Mouse (Mus musculus) midbrain, embryonic 11.5 days (tissue): Measurements from ENCODE around the gene Myt1l. TPM values are rescaled to one million over a fixed set of nuclear protein-coding genes. Genes with fewer than 3 reads are reported as not detected.
A peak's percentile ranks its signal among the peaks of the same experiment; 100 is the strongest.

Experiments
- ATAC-seq: fragments of 200-750 bp; cut with Nextera tagmentation; 2 replicates; pipeline ENCODE4 v1.8.0; 2017; ENCODE audit warnings: moderate TSS enrichment, moderate library complexity; ENCODE audit not compliant: low FRiP score
- DNase-seq: peaks from one replicate; pipeline ENCODE4 v3.0.0; 2015; ENCODE audit warnings: low spot score; ENCODE audit errors: missing footprints
- H3K27ac ChIP-seq: fragments of 300-500 bp; sonication (generic); 2 replicates; pipeline ENCODE4 v1.5.1; 2014; ENCODE audit warnings: low read depth, low read length
- H3K27me3 ChIP-seq: fragments of 300-500 bp; sonication (generic); 2 replicates; pipeline ENCODE4 v1.6.1; 2014; ENCODE audit warnings: mild to moderate bottlenecking, low read length, moderate library complexity, mixed read lengths; ENCODE audit not compliant: control insufficient read depth, insufficient read depth
- H3K36me3 ChIP-seq: fragments of 300-500 bp; sonication (generic); 2 replicates; pipeline ENCODE4 v1.6.1; 2014; ENCODE audit warnings: mild to moderate bottlenecking, low read length, moderate library complexity, mixed read lengths; ENCODE audit not compliant: control insufficient read depth, insufficient read depth
- H3K4me1 ChIP-seq: fragments of 300-500 bp; sonication (generic); 2 replicates; pipeline ENCODE4 v1.6.1; 2014; ENCODE audit warnings: low read length; ENCODE audit not compliant: control insufficient read depth, insufficient read depth
- H3K4me2 ChIP-seq: fragments of 300-500 bp; sonication (generic); 2 replicates; pipeline ENCODE4 v1.6.1; 2014; ENCODE audit warnings: mild to moderate bottlenecking, moderate library complexity
- H3K4me3 ChIP-seq: fragments of 300-500 bp; sonication (generic); 2 replicates; pipeline ENCODE4 v1.5.1; 2014; ENCODE audit warnings: low read depth, low read length
- H3K9ac ChIP-seq: fragments of 300-500 bp; sonication (generic); 2 replicates; pipeline ENCODE4 v1.6.1; 2014; ENCODE audit warnings: low read length
- H3K9me3 ChIP-seq: fragments of 300-500 bp; sonication (generic); 2 replicates; pipeline ENCODE4 v1.6.1; 2016; ENCODE audit warnings: low read length; ENCODE audit not compliant: control insufficient read depth
- WGBS: fragments of 180-500 bp; shearing (Covaris S2); extraction: QIAGEN DNeasy Blood & Tissue Kit; methylation state at CpG from one replicate; pipeline ENCODE4 v1.1.7; 2014; 5-methylcytosine and 5-hydroxymethylcytosine counted together
- polyA plus RNA-seq: library from polyadenylated mRNA; unstranded; fragments of >200 nt; fragmentation: Nextera tagmentation; extraction: Ambion mirVana; gene quantifications from 2 replicates; pipeline ENCODE4 v1.2.1, GENCODE M21; 2014

Myt1l gene
- polyA plus RNA-seq = 13.3 and 13.5 TPM in 2 replicates

- peak; percentile 25; the same call in 1 of the 2 replicates for ATAC-seq
- DNase-seq = peak; percentile 91
- H3K4me2 ChIP-seq = peak within 1 kb of the TSS; percentile 62
- peak within 1 kb of the TSS; percentile 68 for H3K9ac ChIP-seq
- peak within 1 kb of the TSS; percentile 33 for H3K4me3 ChIP-seq
- H3K27ac ChIP-seq = peak within 1 kb of the TSS; percentile 94
- no peaks in the 10 kb centered on the region for H3K36me3 ChIP-seq
- WGBS = 10% methylated on average over 13 of the region's 13 CpGs
- peaks cover 13% of the 10 kb centered on the region for H3K27me3 ChIP-seq
- H3K4me1 ChIP-seq = peaks cover 22% of the 10 kb centered on the region
- H3K9me3 ChIP-seq = no peaks in the 10 kb centered on the region
Observed at GRCm38 (mm10) chr12:29528031-29528771, at the start of gene Myt1l. TSS of gene Myt1l (plus strand) at chr12:29528384.

- Histone ChIP-seq H3K9ac (no peak overlapping the region), H3K4me2 (no peak overlapping the region), H3K4me3 (no peak overlapping the region), H3K27me3 (no peaks in the 10 kb centered on the region), H3K4me1 (no peaks in the 10 kb centered on the region), H3K9me3 (no peaks in the 10 kb centered on the region), H3K27ac (no peak overlapping the region), H3K36me3 (no peaks in the 10 kb centered on the region)
- no peak for DNase-seq
- ATAC-seq = no peak
- WGBS = 88% methylated on average over 10 of the region's 10 CpGs
Observed at GRCm38 (mm10) chr12:29486424-29487035, 41.7 kb upstream of the Myt1l start.

- Histone ChIP-seq H3K9ac (peak overlapping the region; percentile 31), H3K4me2 (peak overlapping the region; percentile 36)
- WGBS = 1% methylated on average over 6 of the region's 6 CpGs
Observed at GRCm38 (mm10) chr12:29526236-29526644, 1.9 kb upstream of the Myt1l start.

GRCm38 (mm10) chr12:29527048-29527761 is 979 bp upstream of the Myt1l start:
- ATAC-seq = peak; percentile 80
- Histone ChIP-seq H3K4me3 (peak overlapping the region; percentile 33), H3K36me3 (no peaks in the 10 kb centered on the region), H3K9me3 (no peaks in the 10 kb centered on the region), H3K27ac (peak overlapping the region; percentile 94), H3K27me3 (peaks cover 3% of the 10 kb centered on the region), H3K9ac (peak overlapping the region; percentile 61), H3K4me2 (peak overlapping the region; percentile 62), H3K4me1 (peaks cover 21% of the 10 kb centered on the region; the same call in 1 of the 2 replicates)
- WGBS = under 1% methylated on average over 27 of the region's 27 CpGs
- DNase-seq = peak; percentile 97

More at GRCm38 (mm10) chr12:29526236-29526644, 1.9 kb upstream of the Myt1l start:
- Histone ChIP-seq H3K9me3 (no peaks in the 10 kb centered on the region), H3K27ac (peak overlapping the region; percentile 74), H3K27me3 (no peaks in the 10 kb centered on the region; the same call in 1 of the 2 replicates), H3K36me3 (no peaks in the 10 kb centered on the region), H3K4me3 (0 out of 2 replicates have a peak overlapping the region, but pooled peaks have one; percentile 2), H3K4me1 (peaks cover 21% of the 10 kb centered on the region; the same call in 1 of the 2 replicates)
- ATAC-seq (peak; percentile 74), DNase-seq (peak; percentile 92)

- H3K36me3 ChIP-seq = no peaks in the 10 kb centered on the region
- peak overlapping the region; percentile 68 for H3K27ac ChIP-seq
- H3K9me3 ChIP-seq = no peaks in the 10 kb centered on the region
- peak; percentile 54 for ATAC-seq
- H3K4me1 ChIP-seq = peaks cover 39% of the 10 kb centered on the region
- peaks cover 25% of the 10 kb centered on the region for H3K27me3 ChIP-seq
- 2% methylated on average over 6 of the region's 6 CpGs for WGBS
- H3K9ac ChIP-seq = peak overlapping the region; percentile 51; the same call in 1 of the 2 replicates
- H3K4me3 ChIP-seq = peak overlapping the region; percentile 21
- DNase-seq = peak; percentile 94
- H3K4me2 ChIP-seq = peak overlapping the region; percentile 32
Observed at GRCm38 (mm10) chr12:29530241-29530725, 2.1 kb downstream of the Myt1l start.

- Histone ChIP-seq H3K4me2 (peak overlapping the region; percentile 32), H3K4me1 (peaks cover 40% of the 10 kb centered on the region), H3K36me3 (no peaks in the 10 kb centered on the region), H3K9me3 (no peaks in the 10 kb centered on the region), H3K27me3 (peaks cover 25% of the 10 kb centered on the region), H3K9ac (peak overlapping the region; percentile 51; the same call in 1 of the 2 replicates), H3K4me3 (peak overlapping the region; percentile 21), H3K27ac (peak overlapping the region; percentile 68)
- ATAC-seq (no peak), DNase-seq (peak; percentile 89)
- WGBS = 62% methylated on average over 7 of the region's 7 CpGs
Observed at GRCm38 (mm10) chr12:29530823-29531222, 2.6 kb downstream of the Myt1l start.

- 20% methylated on average over 14 of the region's 14 CpGs for WGBS
- no peaks in the 10 kb centered on the region for H3K9me3 ChIP-seq
- H3K27ac ChIP-seq = no peak overlapping the region
- H3K36me3 ChIP-seq = no peaks in the 10 kb centered on the region
- 0 out of 2 replicates have a peak overlapping the region, but pooled peaks have one; percentile 6 for H3K4me3 ChIP-seq
- H3K4me1 ChIP-seq = peaks cover 25% of the 10 kb centered on the region
- ATAC-seq (peak; percentile 43; the same call in 1 of the 2 replicates), DNase-seq (peak; percentile 90)
- H3K4me2 ChIP-seq = peak overlapping the region; percentile 58
- peaks cover 28% of the 10 kb centered on the region for H3K27me3 ChIP-seq
- H3K9ac ChIP-seq = peak overlapping the region; percentile 17; the same call in 1 of the 2 replicates
Observed at GRCm38 (mm10) chr12:29533071-29533876, 5.1 kb downstream of the Myt1l start.

- peak overlapping the region; percentile 9; the same call in 1 of the 2 replicates for H3K9ac ChIP-seq
- ATAC-seq (no peak), DNase-seq (no peak)
- peak overlapping the region; percentile 5 for H3K27ac ChIP-seq
- H3K4me1 ChIP-seq = peaks cover 27% of the 10 kb centered on the region
- H3K9me3 ChIP-seq = no peaks in the 10 kb centered on the region
- 4% methylated on average over 6 of the region's 6 CpGs for WGBS
- peaks cover 28% of the 10 kb centered on the region for H3K27me3 ChIP-seq
- H3K4me2 ChIP-seq = peak overlapping the region; percentile 58
- peak overlapping the region; percentile 27 for H3K4me3 ChIP-seq
- H3K36me3 ChIP-seq = no peaks in the 10 kb centered on the region
Observed at GRCm38 (mm10) chr12:29534326-29534725, 6.1 kb downstream of the Myt1l start.
